Mouse (Mus musculus): ENCODE measurements around the gene Reln.
A peak's percentile ranks its signal among the peaks of the same experiment; 100 is the strongest.

Gene Reln

DNA sequence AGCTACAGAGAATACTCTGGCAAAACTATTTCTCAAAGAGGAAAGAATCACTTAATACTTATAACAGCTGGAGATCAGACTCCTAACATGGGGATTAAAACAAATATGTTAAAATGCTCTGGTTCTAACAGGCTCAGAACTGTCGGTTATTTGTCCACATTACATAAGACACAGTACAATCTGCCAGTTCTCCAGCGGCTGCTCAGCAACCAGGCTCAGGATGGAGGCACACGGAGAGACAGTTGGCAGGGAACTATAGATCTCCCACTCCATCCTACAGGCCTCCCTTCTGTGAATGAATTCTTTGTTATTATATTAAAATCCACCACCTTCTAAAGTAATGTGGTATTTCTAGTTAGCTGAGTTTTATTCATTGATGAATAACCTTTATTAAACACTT, 37.4 kb downstream of the Reln start:
- peak in 1 of 2 experiments; percentile 68 for DNase-seq

- DNase-seq = no peak
Measured at GRCm38 (mm10) chr5:22303709-22304108, 40.8 kb downstream of the Reln start.

- peak; percentile 70 to 78 for DNase-seq
Measured at GRCm38 (mm10) chr5:22302309-22302708, 42.2 kb downstream of the Reln start.

GRCm38 (mm10) chr5:22300788-22301187, 43.7 kb downstream of the Reln start:
- DNase-seq = no peak

DNA sequence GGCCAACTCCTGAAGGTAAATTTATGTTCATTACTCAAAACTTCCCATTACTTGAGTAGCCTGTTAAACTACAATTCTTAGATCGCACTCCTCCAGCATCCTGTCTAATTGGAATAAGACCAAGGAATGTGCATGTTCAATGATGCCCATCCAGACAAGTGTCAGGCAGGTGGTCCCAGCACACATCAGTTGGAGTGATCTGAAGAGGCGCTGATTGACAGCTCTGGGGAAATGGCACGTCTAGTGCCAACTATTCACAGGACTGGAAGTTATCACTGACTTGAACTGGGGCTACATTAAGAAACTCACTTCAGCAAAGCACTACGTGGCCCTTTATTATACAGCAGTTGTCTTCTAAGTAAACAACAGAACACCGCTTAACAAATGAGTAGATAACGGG, 44.5 kb downstream of the Reln start:
- DNase-seq = no peak

- DNase-seq = no peak
Measured at GRCm38 (mm10) chr5:22295161-22295560, 49.3 kb downstream of the Reln start.

DNA sequence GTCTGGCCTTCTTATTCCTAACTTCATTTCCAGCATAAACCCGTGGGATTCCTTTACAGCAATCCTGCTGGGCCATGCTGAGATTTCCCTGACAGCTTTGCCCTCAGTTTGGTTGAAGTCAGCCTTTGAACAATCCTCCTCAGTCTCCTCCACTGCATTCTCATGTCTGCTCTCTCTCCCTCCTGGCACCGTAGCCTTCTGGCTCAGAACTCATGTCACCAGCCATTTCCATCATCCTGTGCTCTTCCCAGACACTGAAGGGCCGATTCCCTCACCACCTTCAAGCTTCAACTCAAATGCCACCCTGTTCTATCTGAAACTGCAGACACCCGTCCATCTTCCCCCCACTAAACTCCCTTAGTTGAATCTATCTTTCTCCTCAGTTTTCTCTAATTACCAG, 53.1 kb downstream of the Reln start:
- DNase-seq = peak in 1 of 2 experiments; percentile 42

GRCm38 (mm10) chr5:22285396-22285795, 59.1 kb downstream of the Reln start:
- peak in 1 of 2 experiments; percentile 68 for DNase-seq

DNA sequence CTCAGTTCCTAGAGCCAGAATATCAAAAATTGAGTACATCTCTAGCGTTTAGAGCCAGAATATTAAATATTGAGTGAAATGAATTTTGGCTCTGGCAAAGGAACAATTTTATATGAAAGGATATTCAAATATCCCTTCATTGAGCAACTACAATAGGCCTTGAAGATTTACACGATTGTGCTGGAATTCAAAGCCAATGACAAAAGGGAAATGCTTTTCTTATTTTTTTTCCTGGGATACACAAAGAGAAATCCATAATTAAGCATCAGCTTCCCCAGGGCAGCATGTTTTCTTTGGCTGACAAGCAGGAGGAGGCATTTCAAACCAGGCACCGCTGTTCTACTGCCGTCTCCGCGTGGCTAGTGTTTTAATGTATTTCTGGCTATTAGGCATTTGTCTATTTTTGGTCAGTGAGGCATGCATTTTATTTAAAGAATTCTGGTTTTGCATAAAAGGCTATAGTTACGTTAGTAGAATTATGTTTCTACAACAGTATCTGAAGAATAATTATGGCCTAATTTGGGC, 62.3 kb downstream of the Reln start:
- DNase-seq = no peak

GRCm38 (mm10) chr5:22280534-22281164, 63.9 kb downstream of the Reln start:
- no peak for DNase-seq

DNA sequence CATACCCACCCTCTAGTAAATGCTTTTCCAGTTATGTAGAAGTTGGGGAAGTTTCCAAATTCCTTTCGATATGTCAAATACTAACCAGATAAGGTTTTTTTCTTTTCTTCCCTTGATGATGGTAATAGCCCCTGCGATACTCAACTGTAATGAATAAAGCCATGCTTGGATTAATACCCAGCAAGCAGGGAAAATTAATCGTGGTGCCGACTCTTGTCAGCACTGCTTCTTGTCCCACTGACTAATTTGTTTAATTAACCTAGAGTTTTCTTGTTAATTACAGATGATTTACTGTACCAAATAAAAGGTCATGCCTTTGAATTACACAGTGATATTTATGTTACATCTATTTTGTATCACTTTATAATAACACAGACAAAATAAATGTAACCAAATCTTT, 65.3 kb downstream of the Reln start:
- no peak for DNase-seq

GRCm38 (mm10) chr5:22274134-22274533, 70.4 kb downstream of the Reln start:
- DNase-seq = no peak

- DNase-seq = peak in 1 of 2 experiments; percentile 53
Measured at GRCm38 (mm10) chr5:22266489-22267301, 77.8 kb downstream of the Reln start.

GRCm38 (mm10) chr5:22262351-22262765, 82.1 kb downstream of the Reln start:
- no peak for DNase-seq

DNA sequence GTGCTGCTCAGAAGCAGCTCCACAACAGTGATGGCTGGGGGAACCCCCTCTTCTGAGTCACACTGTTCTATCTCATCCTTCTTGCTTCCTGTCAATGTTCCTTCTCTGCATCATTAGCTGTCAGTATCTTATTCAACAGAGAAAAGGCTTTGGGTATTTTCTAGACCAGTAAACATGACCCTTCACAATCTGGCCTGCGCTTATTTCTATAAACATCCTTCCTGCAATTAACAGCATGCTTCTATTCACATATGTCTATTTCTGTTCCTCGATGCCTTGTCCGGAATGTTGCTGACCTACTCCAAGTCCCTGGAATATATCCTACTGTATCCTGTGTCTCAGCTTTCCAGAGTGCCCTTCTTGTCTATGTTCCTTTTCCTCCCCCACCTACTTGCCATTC, 89.2 kb downstream of the Reln start:
- DNase-seq = no peak

DNA sequence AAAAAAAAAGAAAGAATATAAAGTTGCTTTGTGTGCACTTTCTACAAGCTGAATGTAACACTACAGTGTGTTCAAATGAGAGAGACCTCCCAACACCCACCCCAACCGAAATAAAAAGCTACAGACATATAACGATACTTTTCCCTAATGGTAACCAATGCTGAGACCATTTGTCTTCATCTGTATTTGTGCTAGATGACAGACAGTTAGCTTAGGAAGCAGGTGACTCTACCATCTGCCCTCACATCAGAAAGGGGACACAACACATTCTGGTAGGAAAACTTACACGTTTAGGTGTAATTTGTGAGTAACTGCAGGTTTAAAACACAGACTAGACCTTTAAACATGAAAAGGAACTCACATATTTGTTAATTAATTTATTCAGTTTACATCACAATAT, 90.6 kb downstream of the Reln start:
- no peak for DNase-seq

DNA sequence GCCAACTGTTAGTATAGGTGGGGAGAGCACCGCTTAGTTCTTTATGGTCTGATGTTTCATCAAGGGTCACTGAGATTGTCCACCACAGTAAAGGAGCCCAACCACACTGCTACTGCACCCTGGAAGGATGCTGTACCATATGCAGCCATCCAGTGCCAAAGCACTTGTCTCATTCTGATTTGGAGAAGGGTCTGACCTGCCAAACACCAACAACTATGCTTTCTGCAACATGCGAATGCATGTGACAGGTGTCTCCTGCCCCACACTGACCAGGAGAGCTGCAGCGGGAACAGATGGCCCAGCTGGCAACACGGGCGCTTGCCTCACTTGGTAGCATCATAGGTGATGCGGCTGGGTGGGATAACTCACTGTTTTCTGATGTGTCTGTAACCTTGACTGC, 91.2 kb downstream of the Reln start:
- DNase-seq = peak; percentile 86 to 87

- DNase-seq = peak; percentile 65 to 68
Measured at GRCm38 (mm10) chr5:22247850-22248249, 96.7 kb downstream of the Reln start.

DNA sequence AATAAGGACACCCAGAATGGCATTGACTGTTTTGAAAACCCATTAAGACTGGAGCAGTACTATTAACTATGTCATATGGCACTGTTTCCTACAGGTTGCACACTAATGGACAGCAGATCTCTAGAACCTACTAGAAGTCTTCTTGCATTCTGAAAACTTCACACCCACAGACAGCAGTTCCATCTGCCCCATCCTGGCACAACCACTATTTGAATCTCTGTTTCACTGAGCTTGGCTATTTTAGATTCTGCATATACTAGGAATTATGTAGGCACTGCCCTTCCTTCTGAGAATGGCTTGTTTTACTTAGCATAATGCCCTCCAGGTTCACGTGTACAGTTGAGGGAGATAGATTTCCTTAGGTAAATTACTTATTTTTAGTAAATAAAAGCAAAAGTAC, 99.4 kb downstream of the Reln start:
- DNase-seq = no peak

DNA sequence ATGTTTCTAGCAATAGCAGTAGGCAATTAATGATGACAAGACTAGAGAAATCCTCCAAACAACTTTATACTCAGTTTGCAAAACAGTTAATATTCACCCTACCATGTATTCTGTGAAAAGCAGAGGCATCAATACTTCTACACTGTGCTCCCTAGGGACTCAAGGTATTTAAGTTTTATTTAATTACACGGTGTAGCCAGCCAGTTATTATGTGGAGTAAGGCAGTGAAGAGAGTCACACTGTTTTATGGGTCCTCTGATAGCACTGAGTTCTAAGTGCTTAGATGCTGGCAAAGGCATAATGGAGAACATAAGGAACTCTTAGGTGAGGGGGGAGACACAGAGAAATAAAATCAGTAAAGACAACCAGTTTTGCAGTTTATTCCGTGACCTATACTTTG, 101.0 kb downstream of the Reln start:
- no peak for DNase-seq

DNA sequence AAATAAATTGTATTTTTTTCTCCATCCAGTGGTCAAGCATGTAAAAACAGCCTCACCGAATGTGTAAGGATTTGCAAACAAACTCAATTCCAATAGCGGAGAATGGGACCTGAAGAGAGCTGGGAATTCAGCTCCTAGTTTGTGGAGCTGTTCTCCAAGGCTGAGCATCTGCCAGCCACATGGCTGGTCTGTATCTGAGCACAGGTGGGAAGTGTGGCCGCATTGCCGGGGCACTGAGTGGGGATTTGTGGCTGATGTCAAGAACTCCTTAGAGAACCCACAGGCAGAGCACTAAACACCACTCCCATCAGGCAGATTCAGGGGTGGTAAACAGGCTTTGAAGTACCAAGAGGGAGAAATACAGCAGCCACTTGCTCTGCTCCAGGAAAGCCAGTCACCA, 102.9 kb downstream of the Reln start:
- peak in 1 of 2 experiments; percentile 62 for DNase-seq

DNA sequence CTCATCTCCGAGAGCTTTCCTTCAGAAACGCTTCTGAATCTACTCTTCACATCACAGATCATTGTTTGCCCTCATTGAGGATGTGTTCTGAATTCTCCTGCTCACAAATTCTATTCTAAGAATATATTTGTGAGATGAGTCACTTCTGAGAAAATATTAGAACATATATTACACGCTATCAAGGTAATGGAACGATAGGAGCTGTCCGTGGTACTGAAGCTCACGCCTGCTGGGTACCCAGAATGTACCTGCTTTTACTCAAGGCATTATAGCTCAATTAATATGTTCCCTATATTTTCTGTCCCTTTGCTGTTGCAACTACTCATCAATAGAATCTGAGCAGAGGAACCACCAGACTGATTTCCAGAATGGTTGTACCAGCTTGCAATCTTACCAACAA, 107.7 kb downstream of the Reln start:
- DNase-seq = no peak

DNA sequence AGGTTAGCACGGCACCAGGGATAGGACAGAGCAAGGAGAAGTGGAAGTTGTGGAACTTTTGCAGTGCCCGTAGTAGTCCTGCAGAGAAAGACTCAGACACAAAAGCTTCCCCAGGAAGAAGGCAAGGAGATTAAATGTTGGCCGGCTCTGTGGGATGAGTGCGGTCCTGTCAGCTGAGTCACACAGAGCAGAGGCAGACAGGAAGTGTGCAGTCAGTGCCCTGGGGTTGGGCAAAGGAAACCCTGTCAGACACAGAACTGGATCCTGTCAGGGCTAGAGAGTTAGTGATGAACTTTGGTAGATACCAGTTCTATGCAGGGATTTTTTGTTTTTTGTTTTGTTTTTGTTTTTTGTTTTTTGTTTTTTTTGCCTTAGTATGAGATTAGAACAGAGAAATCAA, 120.0 kb downstream of the Reln start:
- DNase-seq = no peak

DNA sequence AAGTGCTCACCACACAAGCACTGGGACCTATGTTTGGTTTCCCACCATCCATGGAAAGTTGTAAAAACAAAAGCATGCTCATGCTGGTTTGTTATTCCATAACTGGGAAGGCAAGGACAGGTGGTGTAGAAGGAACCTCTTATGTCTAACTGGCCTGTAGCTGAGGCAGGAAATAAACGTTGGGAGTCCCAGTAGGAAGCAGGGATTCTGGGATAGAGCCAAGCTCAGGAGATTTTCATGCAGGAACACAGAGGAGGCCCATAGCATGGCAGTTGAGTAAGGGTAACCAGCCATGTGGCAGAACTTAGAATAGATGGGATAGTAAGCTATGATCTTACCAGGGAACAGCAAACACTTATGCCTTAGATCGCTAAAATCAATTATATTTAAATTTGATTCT, 120.6 kb downstream of the Reln start:
- DNase-seq = peak in 1 of 2 experiments; percentile 35
